Mouse (Mus musculus) liver, postnatal 0 days (tissue): ENCODE results near the gene Trir. TPM values are rescaled to one million over a fixed set of nuclear protein-coding genes. Genes with fewer than 3 reads are reported as not detected.

Source experiments
- ATAC-seq: fragments of 200-750 bp; cut with Nextera tagmentation; 2 replicates; pipeline ENCODE4 v1.8.0; 2017; ENCODE audit warnings: mild to moderate bottlenecking, moderate library complexity
- DNase-seq: peaks from one replicate; pipeline ENCODE4 v3.0.0-alpha.2; 2016
- H3K27ac ChIP-seq: fragments of 300-500 bp; sonication (generic); 2 replicates; pipeline ENCODE4 v1.5.1; 2014; ENCODE audit warnings: antibody characterized with exemption, moderate library complexity, mild to moderate bottlenecking, low read depth
- H3K27me3 ChIP-seq: fragments of 300-500 bp; sonication (generic); 2 replicates; pipeline ENCODE4 v1.6.1; 2014; ENCODE audit warnings: low read length, control low read depth, mixed read lengths; ENCODE audit not compliant: insufficient read depth
- H3K36me3 ChIP-seq: fragments of 300-500 bp; sonication (generic); replicated peaks from 2 replicates; pipeline ENCODE4 v1.6.1; 2014; ENCODE audit warnings: mild to moderate bottlenecking, control low read depth, low read length, moderate library complexity, mixed read lengths; ENCODE audit not compliant: insufficient read depth
- H3K4me1 ChIP-seq: fragments of 300-500 bp; sonication (generic); 2 replicates; pipeline ENCODE4 v1.6.1; 2014; ENCODE audit warnings: antibody characterized with exemption, mild to moderate bottlenecking, control low read depth; ENCODE audit not compliant: insufficient read depth
- H3K4me2 ChIP-seq: fragments of 300-500 bp; sonication (generic); 2 replicates; pipeline ENCODE4 v1.6.1; 2014; ENCODE audit warnings: low read depth, mild to moderate bottlenecking, low read length, moderate library complexity, mixed read lengths
- H3K4me3 ChIP-seq: fragments of 300-500 bp; sonication (generic); 2 replicates; pipeline ENCODE4 v1.5.1; 2014; ENCODE audit warnings: low read depth, low read length
- H3K9ac ChIP-seq: fragments of 300-500 bp; sonication (generic); replicated peaks from 2 replicates; pipeline ENCODE4 v1.6.1; 2014; ENCODE audit warnings: mild to moderate bottlenecking, moderate library complexity
- H3K9me3 ChIP-seq: fragments of 300-500 bp; sonication (generic); 2 replicates; pipeline ENCODE4 v1.6.1; 2016; ENCODE audit warnings: mild to moderate bottlenecking, control low read depth, low read length, mixed read lengths
- CTCF ChIP-seq: sonication (generic); IDR thresholded peaks from 2 replicates; pipeline ENCODE4 v1.5.1; 2016; ENCODE audit warnings: antibody characterized with exemption, low read depth
- EP300 ChIP-seq: IDR thresholded peaks from 2 replicates; pipeline ENCODE4 v1.6.1; 2016; ENCODE audit warnings: antibody characterized with exemption, low read depth, mild to moderate bottlenecking
- WGBS: fragments of 180-500 bp; shearing (Covaris S2); extraction: QIAGEN DNeasy Blood & Tissue Kit; methylation state at CpG from one replicate; pipeline ENCODE4 v1.1.7; 2014; ENCODE audit not compliant: insufficient replicate concordance; 5-methylcytosine and 5-hydroxymethylcytosine counted together
- polyA plus RNA-seq: library from polyadenylated mRNA; unstranded; fragments of >200 nt; fragmentation: Nextera tagmentation; extraction: Ambion mirVana; gene quantifications from 2 replicates; pipeline ENCODE4 v1.2.1, GENCODE M21; 2015

Trir gene
- polyA plus RNA-seq, 1 experiment from 2014 or later: 63.0 TPM

DNA sequence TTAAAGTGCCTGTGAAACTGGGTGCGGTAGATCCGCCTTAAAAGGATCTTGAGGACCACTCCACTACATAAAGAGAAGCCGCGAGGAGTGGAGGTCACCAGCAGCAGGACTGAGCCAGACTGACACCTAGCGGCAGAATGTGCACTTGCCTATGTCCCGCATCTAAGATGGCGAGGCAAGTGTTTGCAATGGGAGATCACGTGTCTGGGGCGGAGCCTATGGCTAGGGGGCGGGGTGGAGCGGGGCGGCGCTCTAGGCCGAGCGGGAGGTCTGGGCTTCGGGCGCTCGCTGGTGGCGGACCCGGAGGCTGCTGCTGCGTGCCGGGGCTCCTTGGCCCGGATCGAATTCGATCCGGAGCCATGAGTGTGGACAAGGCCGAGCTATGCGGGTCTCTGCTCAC, 36.3 kb upstream of the Trir start, which contains the start of gene Hook2:
Gene Hook2, plus strand, starts transcription at position 255 of the 400 bp plus-strand sequence.
- peak within 1 kb of the TSS; percentile 82 for H3K9ac ChIP-seq
- ATAC-seq (peak; percentile 85), DNase-seq (peak; percentile 99)
- H3K4me3 ChIP-seq: peak within 1 kb of the TSS; percentile 63
- H3K36me3 ChIP-seq: no peaks in the 10 kb centered on the region
- H3K4me2 ChIP-seq: peak within 1 kb of the TSS; percentile 97
- no peaks in the 10 kb centered on the region for H3K9me3 ChIP-seq
- WGBS: under 1% methylated on average over 25 of the region's 28 CpGs
- no peaks in the 10 kb centered on the region for H3K27me3 ChIP-seq
- peaks cover 32% of the 10 kb centered on the region for H3K4me1 ChIP-seq
- peak within 1 kb of the TSS; percentile 96 for H3K27ac ChIP-seq
- TF ChIP-seq EP300 (no peak; the same call in 1 of the 2 replicates), CTCF (peak; percentile 100)

DNA sequence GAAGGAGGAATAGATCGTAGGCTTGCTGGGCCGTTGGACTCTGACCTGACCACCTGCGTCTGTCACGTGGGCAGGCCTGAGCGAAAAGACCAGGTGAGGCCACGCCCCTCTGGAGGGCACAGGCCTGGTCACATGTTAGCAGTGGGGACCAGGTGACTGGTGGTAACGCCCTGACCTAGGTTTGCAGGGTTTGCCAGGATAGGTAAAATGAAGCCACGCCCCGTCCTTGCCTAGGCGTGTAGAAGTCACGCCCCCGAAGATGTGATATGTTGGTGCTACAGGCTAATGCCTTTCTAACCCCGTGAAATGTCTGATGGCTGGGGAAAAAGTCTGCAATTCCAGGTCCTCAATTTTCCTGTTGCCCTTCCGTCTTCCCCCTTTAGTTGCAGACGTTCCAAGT, 35.8 kb upstream of the Trir start:
- Histone ChIP-seq H3K36me3 (no peaks in the 10 kb centered on the region), H3K9me3 (no peaks in the 10 kb centered on the region), H3K27ac (peak overlapping the region; percentile 96), H3K4me2 (peak overlapping the region; percentile 97), H3K27me3 (no peaks in the 10 kb centered on the region), H3K9ac (peak overlapping the region; percentile 82), H3K4me1 (peaks cover 27% of the 10 kb centered on the region), H3K4me3 (peak overlapping the region; percentile 63)
- TF ChIP-seq CTCF (no peak), EP300 (no peak)
- WGBS: 4% methylated on average over 15 of the region's 15 CpGs
- ATAC-seq: peak; percentile 62
- peak; percentile 85 for DNase-seq

DNA sequence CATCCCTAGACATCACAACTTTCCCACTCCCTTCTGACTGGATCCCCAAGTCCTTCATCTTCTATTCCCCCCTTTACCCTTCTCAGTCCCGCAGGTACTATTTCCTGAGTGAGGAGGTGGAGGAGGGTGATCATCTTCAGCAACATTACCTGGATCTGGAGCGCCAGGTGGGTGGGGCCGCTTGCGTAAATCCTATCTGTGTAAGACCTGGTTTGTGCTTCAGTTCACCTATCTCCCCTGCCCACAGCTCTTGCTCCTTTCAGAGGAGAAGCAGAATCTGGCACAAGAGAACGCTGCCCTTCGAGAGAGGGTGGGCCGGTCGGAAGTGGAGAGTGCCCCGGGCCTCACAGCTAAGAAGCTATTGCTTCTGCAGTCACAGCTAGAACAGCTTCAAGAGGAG, 32.2 kb upstream of the Trir start:
- ATAC-seq: no peak
- no peak for TF ChIP-seq CTCF
- TF ChIP-seq EP300: no peak

DNA sequence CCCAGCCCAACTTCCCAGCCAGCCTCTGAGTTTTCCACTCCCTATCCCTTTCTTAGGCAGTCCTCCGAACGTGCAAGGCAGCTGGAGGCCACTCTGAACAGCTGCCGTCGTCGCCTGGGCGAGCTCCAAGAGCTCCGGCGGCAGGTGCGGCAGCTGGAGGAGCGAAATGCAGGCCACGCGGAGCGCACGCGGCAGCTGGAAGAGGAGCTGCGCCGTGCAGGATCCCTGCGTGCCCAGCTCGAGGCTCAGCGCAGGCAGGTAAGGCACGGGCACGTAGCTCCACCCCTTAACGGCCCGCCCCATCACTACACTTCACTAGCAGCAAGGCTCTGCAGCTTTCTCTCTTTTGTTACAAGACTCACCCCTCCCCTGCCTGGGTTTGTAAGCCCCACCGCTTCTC, 30.9 kb upstream of the Trir start:
- no peak for ATAC-seq
- WGBS: 73% methylated on average over 25 of the region's 25 CpGs
- H3K4me3 ChIP-seq: no peak overlapping the region
- H3K36me3 ChIP-seq: 0 out of 2 replicates have a peak, but pooled peaks cover 7% of the 10 kb centered on the region
- no peaks in the 10 kb centered on the region for H3K27me3 ChIP-seq
- no peak overlapping the region for H3K4me2 ChIP-seq
- no peaks in the 10 kb centered on the region for H3K9me3 ChIP-seq
- no peak for DNase-seq
- H3K4me1 ChIP-seq: peaks cover 13% of the 10 kb centered on the region
- H3K9ac ChIP-seq: no peak overlapping the region
- H3K27ac ChIP-seq: no peak overlapping the region
- TF ChIP-seq CTCF: no peak
- no peak for TF ChIP-seq EP300

More for the DNA sequence above, 32.2 kb upstream of the Trir start:
- no peak overlapping the region for H3K4me2 ChIP-seq
- no peak overlapping the region for H3K27ac ChIP-seq
- no peak overlapping the region for H3K9ac ChIP-seq
- H3K27me3 ChIP-seq: no peaks in the 10 kb centered on the region
- no peaks in the 10 kb centered on the region for H3K9me3 ChIP-seq
- H3K36me3 ChIP-seq: 0 out of 2 replicates have a peak, but pooled peaks cover 7% of the 10 kb centered on the region
- H3K4me3 ChIP-seq: no peak overlapping the region
- 90% methylated on average over 9 of the region's 9 CpGs for WGBS
- H3K4me1 ChIP-seq: peaks cover 16% of the 10 kb centered on the region
- DNase-seq: no peak

DNA sequence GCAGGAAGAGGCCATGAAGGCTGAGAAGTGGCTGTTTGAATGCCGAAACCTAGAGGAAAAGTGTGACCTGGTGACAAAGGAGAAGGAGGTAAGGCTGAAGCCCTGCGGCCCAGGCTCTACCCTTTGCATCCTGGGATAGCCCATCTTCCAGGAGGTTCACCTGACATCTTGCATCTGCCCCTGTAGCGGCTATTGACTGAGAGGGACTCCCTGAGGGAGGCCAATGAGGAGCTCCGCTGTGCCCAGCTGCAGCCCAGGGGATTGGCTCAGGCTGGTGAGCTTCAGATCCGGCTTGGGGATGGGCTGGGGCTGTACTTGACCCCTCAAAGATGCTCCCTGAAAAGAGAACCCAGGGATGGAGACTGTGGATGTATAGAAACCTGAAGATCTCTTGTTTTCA, 29.6 kb upstream of the Trir start:
- DNase-seq (no peak), ATAC-seq (no peak)
- TF ChIP-seq CTCF: no peak
- TF ChIP-seq EP300: no peak
- Histone ChIP-seq H3K4me1 (0 out of 2 replicates have a peak, but pooled peaks cover 7% of the 10 kb centered on the region), H3K9me3 (no peaks in the 10 kb centered on the region), H3K36me3 (0 out of 2 replicates have a peak, but pooled peaks cover 7% of the 10 kb centered on the region), H3K4me3 (no peak overlapping the region), H3K9ac (no peak overlapping the region), H3K27ac (no peak overlapping the region), H3K4me2 (no peak overlapping the region), H3K27me3 (no peaks in the 10 kb centered on the region)
- 82% methylated on average over 5 of the region's 5 CpGs for WGBS

DNA sequence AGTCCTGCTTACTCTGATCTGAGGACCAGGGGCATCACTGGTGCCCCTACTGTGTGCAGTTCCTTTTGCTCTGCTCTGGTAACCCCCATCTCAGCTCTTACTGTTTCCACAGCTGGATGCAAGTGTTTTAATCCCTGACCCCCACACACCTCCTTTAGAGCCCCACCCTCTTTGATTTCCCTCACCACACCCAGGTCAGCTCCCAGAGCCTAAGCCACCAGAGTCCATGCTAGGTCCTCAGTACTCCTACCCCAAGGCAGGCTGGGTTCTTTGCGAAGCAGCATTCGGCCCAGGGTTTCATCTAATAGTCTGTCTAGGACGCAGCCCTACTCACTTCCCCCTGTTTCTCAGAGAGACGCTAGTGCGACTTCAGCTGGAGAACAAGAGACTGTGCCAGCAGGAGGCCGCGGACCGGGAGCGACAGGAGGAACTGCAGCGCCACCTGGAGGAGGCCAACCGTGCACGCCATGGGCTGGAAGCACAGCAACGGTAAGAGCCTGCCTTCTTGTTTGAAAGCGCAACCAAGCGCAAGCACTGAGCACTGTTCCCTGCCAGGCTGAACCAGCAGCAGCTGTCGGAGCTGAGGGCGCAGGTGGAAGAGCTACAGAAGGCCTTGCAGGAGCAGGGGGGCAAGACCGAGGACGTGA, 28.9 kb upstream of the Trir start:
- peak; percentile 84 for ATAC-seq
- 8% methylated on average over 19 of the region's 19 CpGs for WGBS

More for the DNA sequence above, 28.9 kb upstream of the Trir start:
- H3K36me3 ChIP-seq: peaks cover 7% of the 10 kb centered on the region; the same call in 1 of the 2 replicates
- H3K27me3 ChIP-seq: no peaks in the 10 kb centered on the region
- H3K4me2 ChIP-seq: peak overlapping the region; percentile 23; the same call in 1 of the 2 replicates
- H3K4me1 ChIP-seq: 0 out of 2 replicates have a peak, but pooled peaks cover 7% of the 10 kb centered on the region
- TF ChIP-seq EP300 (no peak), CTCF (peak; percentile 99)
- peak; percentile 93 for DNase-seq
- H3K27ac ChIP-seq: no peak overlapping the region
- no peaks in the 10 kb centered on the region for H3K9me3 ChIP-seq
- no peak overlapping the region for H3K4me3 ChIP-seq
- 0 out of 2 replicates have a peak overlapping the region, but pooled peaks have one; percentile 6 for H3K9ac ChIP-seq
